Mouse (Mus musculus) lung, postnatal 36 days (tissue): ENCODE measurements at regions not wholly inside any gene's neighbourhood (a gene's known extent, or its start where the extent isn't known, plus 50 kb on each side); places are given as distances from the start of the nearest gene placed in this dataset.

Source experiments
- DNase-seq: peaks from one replicate; pipeline ENCODE4 v3.0.0; 2022; ENCODE audit warnings: mixed read lengths

GRCm38 (mm10) chr13:69439486-69439885 is 94.1 kb upstream of the Nsun2 start:
- DNase-seq, result no peak

- no peak for DNase-seq
Observed at GRCm38 (mm10) chr13:69441798-69442197, 91.7 kb upstream of the Nsun2 start.

DNA sequence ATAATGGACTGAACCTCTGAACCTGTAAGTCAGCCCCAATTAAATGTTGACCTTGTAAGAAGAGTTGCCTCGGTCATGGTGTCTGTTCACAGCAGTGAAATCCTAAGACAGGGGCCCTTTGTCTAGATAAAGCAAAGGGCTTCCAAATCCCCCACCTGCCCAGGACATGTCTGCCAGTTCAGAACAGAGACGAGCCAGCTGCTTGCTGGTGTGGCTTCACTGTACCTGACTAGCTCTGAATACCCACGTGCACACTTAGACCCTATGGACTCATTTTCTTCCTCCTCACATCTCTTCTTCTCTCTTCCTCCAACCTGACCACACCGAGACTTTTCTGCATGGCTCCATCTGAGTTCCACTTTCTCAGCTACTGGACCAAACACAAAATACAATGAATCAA is 87.9 kb upstream of the Nsun2 start:
- no peak for DNase-seq
